Mouse (Mus musculus): ENCODE measurements around the gene Cntd1. TPM values are rescaled to one million over a fixed set of nuclear protein-coding genes. Genes with fewer than 3 reads are reported as not detected.

Cntd1 gene
- total and polyA plus RNA-seq, 2 experiments from 2014 or later, result 0.22 TPM; not detected in 1

- peaks cover 25% of the 10 kb centered on the region for H3K4me1 ChIP-seq (ENCODE audit: control insufficient read depth, insufficient read depth)
- H3K9me3 ChIP-seq (replicated peaks; ENCODE audit: control insufficient read depth, low read length), result no peaks in the 10 kb centered on the region
- 0 out of 2 replicates have a peak overlapping the region, but pooled peaks have one; percentile 68 for H3K9ac ChIP-seq (replicated peaks; ENCODE audit: low read depth, low read length)
- ATAC-seq (ENCODE audit: insufficient read depth, low read depth) (no peak; the same call in 1 of the 2 replicates), DNase-seq (ENCODE audit: low spot score) (no peak)
- no peaks in the 10 kb centered on the region for H3K36me3 ChIP-seq (replicated peaks; ENCODE audit: control insufficient read depth, insufficient read depth, low read length)
- H3K4me2 ChIP-seq (ENCODE audit: low read depth, low read length), result peak overlapping the region; percentile 68
- WGBS, result 57% methylated on average over 14 of the region's 14 CpGs
- H3K27me3 ChIP-seq (ENCODE audit: control insufficient read depth, insufficient read depth, low read length), result no peaks in the 10 kb centered on the region
- TF ChIP-seq CTCF (IDR thresholded peaks at IDR 0.05; ENCODE audit: low read depth), result no peak
- TF ChIP-seq EP300 (IDR thresholded peaks at IDR 0.05; ENCODE audit: low read depth), result no peak
- peak overlapping the region; percentile 74 for H3K4me3 ChIP-seq (ENCODE audit: low read depth, low read length)
- H3K27ac ChIP-seq (ENCODE audit: low read depth), result no peak overlapping the region
Measured at GRCm38 (mm10) chr11:101279193-101279569, 369 bp downstream of the Cntd1 start.

GRCm38 (mm10) chr11:101280837-101281236, 2.0 kb downstream of the Cntd1 start:
- Histone ChIP-seq H3K4me1 (ENCODE audit: control insufficient read depth, insufficient read depth) (peaks cover 25% of the 10 kb centered on the region), H3K9me3 (replicated peaks; ENCODE audit: control insufficient read depth, low read length) (no peaks in the 10 kb centered on the region), H3K36me3 (replicated peaks; ENCODE audit: control insufficient read depth, insufficient read depth, low read length) (peaks cover 3% of the 10 kb centered on the region; the same call in 1 of the 2 replicates), H3K27me3 (ENCODE audit: control insufficient read depth, insufficient read depth, low read length) (no peaks in the 10 kb centered on the region), H3K9ac (replicated peaks; ENCODE audit: low read depth, low read length) (no peak overlapping the region), H3K4me3 (ENCODE audit: low read depth, low read length) (no peak overlapping the region), H3K27ac (ENCODE audit: low read depth) (no peak overlapping the region), H3K4me2 (ENCODE audit: low read depth, low read length) (no peak overlapping the region)
- DNase-seq (ENCODE audit: low spot score) (no peak), ATAC-seq (ENCODE audit: insufficient read depth, low read depth) (no peak)
- TF ChIP-seq EP300 (IDR thresholded peaks at IDR 0.05; ENCODE audit: low read depth) (no peak), CTCF (IDR thresholded peaks at IDR 0.05; ENCODE audit: low read depth) (no peak)
- 51% methylated on average over 7 of the region's 7 CpGs for WGBS

- no peak overlapping the region for H3K4me2 ChIP-seq (ENCODE audit: low read depth, low read length)
- no peak overlapping the region for H3K4me3 ChIP-seq (ENCODE audit: low read depth, low read length)
- no peak overlapping the region for H3K9ac ChIP-seq (replicated peaks; ENCODE audit: low read depth, low read length)
- H3K27ac ChIP-seq (ENCODE audit: low read depth), result no peak overlapping the region
- no peaks in the 10 kb centered on the region for H3K9me3 ChIP-seq (replicated peaks; ENCODE audit: control insufficient read depth, low read length)
- 42% methylated on average over 5 of the region's 5 CpGs for WGBS
- DNase-seq (ENCODE audit: low spot score) (no peak), ATAC-seq (ENCODE audit: insufficient read depth, low read depth) (no peak)
- H3K27me3 ChIP-seq (ENCODE audit: control insufficient read depth, insufficient read depth, low read length), result no peaks in the 10 kb centered on the region
- TF ChIP-seq CTCF (IDR thresholded peaks at IDR 0.05; ENCODE audit: low read depth) (no peak), EP300 (IDR thresholded peaks at IDR 0.05; ENCODE audit: low read depth) (no peak)
- H3K36me3 ChIP-seq (replicated peaks; ENCODE audit: control insufficient read depth, insufficient read depth, low read length), result peaks cover 19% of the 10 kb centered on the region
- peaks cover 8% of the 10 kb centered on the region for H3K4me1 ChIP-seq (ENCODE audit: control insufficient read depth, insufficient read depth)
Measured at GRCm38 (mm10) chr11:101282896-101283295, 4.1 kb downstream of the Cntd1 start.

DNA sequence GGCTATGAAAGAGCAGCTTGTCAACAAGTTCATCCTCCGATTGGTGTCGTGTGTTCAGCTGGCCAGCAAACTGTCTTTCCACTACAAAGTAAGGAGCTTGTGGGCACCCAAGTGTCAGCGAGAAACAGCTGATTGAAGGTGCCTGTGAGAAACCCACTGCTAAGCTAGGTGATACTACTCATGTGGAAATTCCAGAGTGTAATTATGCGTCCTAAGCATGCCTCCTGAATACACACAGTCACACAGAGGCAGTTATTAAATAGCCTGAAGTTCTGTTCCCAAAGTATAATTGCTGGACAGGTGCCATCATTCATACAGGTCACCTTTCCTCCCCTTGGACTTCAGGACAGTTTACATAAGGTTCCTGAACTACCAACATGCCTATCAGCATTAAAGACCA, 5.0 kb downstream of the Cntd1 start:
- WGBS, result 54% methylated on average over 4 of the region's 4 CpGs
- H3K4me1 ChIP-seq (ENCODE audit: control insufficient read depth, insufficient read depth), result peaks cover 5% of the 10 kb centered on the region; the same call in 1 of the 2 replicates
- no peak for TF ChIP-seq CTCF (IDR thresholded peaks at IDR 0.05; ENCODE audit: low read depth)
- no peak for TF ChIP-seq EP300 (IDR thresholded peaks at IDR 0.05; ENCODE audit: low read depth)
- no peak overlapping the region for H3K4me2 ChIP-seq (ENCODE audit: low read depth, low read length)
- no peak overlapping the region for H3K9ac ChIP-seq (replicated peaks; ENCODE audit: low read depth, low read length)
- H3K27me3 ChIP-seq (ENCODE audit: control insufficient read depth, insufficient read depth, low read length), result no peaks in the 10 kb centered on the region
- no peak for ATAC-seq (ENCODE audit: insufficient read depth, low read depth)
- no peaks in the 10 kb centered on the region for H3K9me3 ChIP-seq (replicated peaks; ENCODE audit: control insufficient read depth, low read length)
- H3K27ac ChIP-seq (ENCODE audit: low read depth), result no peak overlapping the region
- peaks cover 28% of the 10 kb centered on the region for H3K36me3 ChIP-seq (replicated peaks; ENCODE audit: control insufficient read depth, insufficient read depth, low read length)
- DNase-seq (ENCODE audit: low spot score), result no peak
- H3K4me3 ChIP-seq (ENCODE audit: low read depth, low read length), result no peak overlapping the region

DNA sequence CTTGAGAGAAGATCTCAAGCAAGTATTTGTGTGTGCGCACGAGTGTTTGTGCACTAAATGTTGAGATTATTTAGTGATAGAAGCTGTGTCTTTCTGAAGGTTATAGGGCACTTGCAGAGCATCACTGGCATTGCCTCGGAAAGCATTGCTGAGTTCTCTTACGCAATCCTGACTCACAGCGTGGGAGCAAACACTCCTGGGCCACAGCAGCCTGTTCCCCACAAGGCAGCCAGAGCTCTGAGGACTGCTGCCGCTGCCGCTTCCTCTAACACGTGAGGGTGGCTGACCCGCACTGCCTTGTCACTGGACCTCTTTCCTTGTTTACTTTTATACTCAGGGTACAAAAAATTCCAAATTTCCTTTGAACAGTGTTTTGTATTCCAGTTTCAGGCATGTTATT, 8.5 kb downstream of the Cntd1 start:
- Histone ChIP-seq H3K4me2 (ENCODE audit: low read depth, low read length) (no peak overlapping the region), H3K36me3 (replicated peaks; ENCODE audit: control insufficient read depth, insufficient read depth, low read length) (peaks cover 62% of the 10 kb centered on the region)

GRCm38 (mm10) chr11:101291231-101291630, 12.4 kb downstream of the Cntd1 start:
- Histone ChIP-seq H3K9ac (replicated peaks; ENCODE audit: low read depth, low read length) (no peak overlapping the region), H3K36me3 (replicated peaks; ENCODE audit: control insufficient read depth, insufficient read depth, low read length) (peaks cover 91% of the 10 kb centered on the region), H3K9me3 (replicated peaks; ENCODE audit: control insufficient read depth, low read length) (no peaks in the 10 kb centered on the region), H3K4me3 (ENCODE audit: low read depth, low read length) (no peak overlapping the region), H3K27me3 (ENCODE audit: control insufficient read depth, insufficient read depth, low read length) (no peaks in the 10 kb centered on the region), H3K4me1 (ENCODE audit: control insufficient read depth, insufficient read depth) (no peaks in the 10 kb centered on the region), H3K4me2 (ENCODE audit: low read depth, low read length) (no peak overlapping the region), H3K27ac (ENCODE audit: low read depth) (no peak overlapping the region)
- no peak for DNase-seq (ENCODE audit: low spot score)
- 93% methylated on average over 8 of the region's 8 CpGs for WGBS
- TF ChIP-seq CTCF (IDR thresholded peaks at IDR 0.05; ENCODE audit: low read depth) (no peak), EP300 (IDR thresholded peaks at IDR 0.05; ENCODE audit: low read depth) (no peak)
- no peak for ATAC-seq (ENCODE audit: insufficient read depth, low read depth)

More for the DNA sequence above, 8.5 kb downstream of the Cntd1 start:
- H3K27me3 ChIP-seq (ENCODE audit: control insufficient read depth, insufficient read depth, low read length), result no peaks in the 10 kb centered on the region
- H3K4me1 ChIP-seq (ENCODE audit: control insufficient read depth, insufficient read depth), result no peaks in the 10 kb centered on the region
- 77% methylated on average over 9 of the region's 9 CpGs for WGBS
- H3K9ac ChIP-seq (replicated peaks; ENCODE audit: low read depth, low read length), result no peak overlapping the region
- no peak overlapping the region for H3K4me3 ChIP-seq (ENCODE audit: low read depth, low read length)
- ATAC-seq (ENCODE audit: insufficient read depth, low read depth) (no peak), DNase-seq (ENCODE audit: low spot score) (no peak)
- TF ChIP-seq CTCF (IDR thresholded peaks at IDR 0.05; ENCODE audit: low read depth), result no peak
- no peak for TF ChIP-seq EP300 (IDR thresholded peaks at IDR 0.05; ENCODE audit: low read depth)
- no peak overlapping the region for H3K27ac ChIP-seq (ENCODE audit: low read depth)
- H3K9me3 ChIP-seq (replicated peaks; ENCODE audit: control insufficient read depth, low read length), result no peaks in the 10 kb centered on the region
